Mouse (Mus musculus): Measurements from ENCODE around the gene Tmem176b.

The Tmem176b gene

DNA sequence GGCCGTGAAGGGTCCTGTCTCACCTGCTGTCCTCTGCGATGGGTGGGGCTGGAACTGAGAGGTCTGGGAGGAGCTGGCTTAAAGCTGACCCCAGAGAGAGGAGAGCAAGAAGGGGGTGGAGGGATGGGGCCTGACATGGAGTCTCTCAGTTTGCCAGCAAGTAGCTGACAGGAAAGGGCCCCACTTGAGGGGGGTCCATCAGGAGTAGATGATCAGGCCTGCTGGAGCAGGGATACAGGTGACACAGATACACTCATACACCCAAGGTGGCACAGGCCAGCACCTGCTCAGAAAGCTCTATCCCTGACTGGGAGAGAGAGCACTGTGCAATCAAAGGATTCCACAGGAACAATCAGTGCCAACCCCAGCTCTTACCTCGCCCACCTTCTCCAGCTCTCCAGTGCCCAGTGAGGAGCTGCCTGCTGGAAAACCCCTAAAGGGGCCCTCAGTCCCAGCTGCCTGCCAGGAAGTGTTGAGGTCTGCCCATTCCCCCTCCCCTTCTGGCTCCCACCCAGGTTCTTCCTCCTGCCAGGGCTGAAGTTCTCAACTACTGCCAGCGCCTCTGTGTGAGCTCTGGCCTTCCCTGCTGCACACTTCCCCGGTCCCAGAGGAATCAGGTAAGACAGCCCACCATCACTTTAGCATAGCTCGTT is at the start of gene Tmem176b:
Gene Tmem176b (minus strand): TSS at position 524 of the 653 bp plus-strand sequence.
- DNase-seq, result peak; percentile 99

DNA sequence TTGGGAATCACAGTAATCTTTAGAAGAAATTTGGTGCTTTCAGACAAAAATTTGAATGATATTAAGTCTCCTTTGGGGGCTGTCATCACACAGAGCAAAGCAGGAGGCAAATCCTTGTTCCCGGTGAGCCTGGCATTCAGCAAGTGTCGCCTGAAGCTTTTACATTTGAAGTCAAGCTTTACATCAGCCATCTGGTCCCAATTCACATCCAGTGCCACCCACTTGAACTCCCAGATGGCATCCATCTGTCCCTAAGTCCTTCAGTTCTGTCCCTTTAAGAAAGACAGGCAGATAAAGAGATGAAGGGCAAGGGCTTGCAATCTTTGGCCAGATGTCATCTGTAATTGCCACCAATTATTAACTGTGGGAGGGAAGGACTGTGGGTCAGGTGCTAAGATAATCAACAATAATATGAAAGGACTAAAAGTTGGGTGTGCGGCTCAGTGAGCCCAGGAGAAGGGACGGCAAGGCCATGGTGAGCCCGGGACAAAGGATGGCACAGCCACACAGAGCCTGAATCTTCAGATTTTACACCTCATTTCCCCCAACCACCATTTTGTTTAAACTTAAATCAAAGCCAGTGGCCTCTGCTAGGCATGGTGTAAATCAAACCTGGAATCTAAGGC is 35.3 kb upstream of the Tmem176b start:
- peak; percentile 2 for DNase-seq

GRCm38 (mm10) chr6:48875515-48875914 is 34.2 kb upstream of the Tmem176b start:
- peak; percentile 33 for DNase-seq

GRCm38 (mm10) chr6:48874576-48874975 is 33.3 kb upstream of the Tmem176b start:
- DNase-seq, result peak; percentile 3

DNA sequence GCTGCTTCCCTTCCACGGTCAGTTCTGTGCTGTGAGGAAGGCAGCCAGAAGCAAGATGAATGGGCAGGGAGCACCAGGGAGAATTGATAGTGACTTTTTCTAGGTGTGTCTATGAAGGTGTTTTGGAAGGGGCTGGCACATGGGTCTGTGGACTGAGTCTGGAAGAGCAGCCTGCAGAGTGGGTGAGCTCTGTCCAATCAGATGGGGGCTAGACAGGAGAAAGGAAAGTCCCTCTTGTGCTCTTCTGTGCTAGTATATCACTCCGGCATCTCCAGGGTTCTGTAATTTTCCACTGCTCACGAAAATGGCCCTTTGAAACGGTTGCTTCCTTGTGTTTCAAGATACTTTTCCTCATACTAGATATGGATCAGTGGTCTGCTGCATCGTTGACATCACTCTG is 31.3 kb upstream of the Tmem176b start, which contains the start of gene Aoc1:
Gene Aoc1 (plus strand): TSS at position 301 of the 400 bp plus-strand sequence.
- DNase-seq, result no peak

GRCm38 (mm10) chr6:48869774-48870173 is 28.5 kb upstream of the Tmem176b start:
- DNase-seq, result peak; percentile 2

DNA sequence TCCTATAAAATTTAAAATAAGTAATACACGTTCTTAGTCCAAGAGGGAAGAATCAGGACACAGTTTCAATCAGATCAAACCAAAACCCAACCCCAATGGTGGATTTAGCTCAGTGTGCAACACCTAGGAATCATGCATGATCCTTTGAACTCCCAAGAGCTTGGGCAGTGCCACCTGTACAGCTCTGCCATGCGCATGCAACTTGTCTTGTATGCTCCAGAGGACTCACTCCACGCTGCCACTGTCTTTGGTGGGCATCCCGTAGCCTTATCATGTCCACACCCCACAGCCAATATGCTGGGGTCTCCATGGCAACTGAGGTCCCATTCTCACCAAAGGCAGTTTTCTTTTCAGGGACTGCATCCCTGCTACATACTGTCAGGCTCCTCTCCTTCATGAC is 25.9 kb upstream of the Tmem176b start:
- peak; percentile 3 for DNase-seq

GRCm38 (mm10) chr6:48866355-48866950 is 25.2 kb upstream of the Tmem176b start:
- peak; percentile 27 for DNase-seq

GRCm38 (mm10) chr6:48865152-48865745 is 24.0 kb upstream of the Tmem176b start:
- DNase-seq, result peak; percentile 35

DNA sequence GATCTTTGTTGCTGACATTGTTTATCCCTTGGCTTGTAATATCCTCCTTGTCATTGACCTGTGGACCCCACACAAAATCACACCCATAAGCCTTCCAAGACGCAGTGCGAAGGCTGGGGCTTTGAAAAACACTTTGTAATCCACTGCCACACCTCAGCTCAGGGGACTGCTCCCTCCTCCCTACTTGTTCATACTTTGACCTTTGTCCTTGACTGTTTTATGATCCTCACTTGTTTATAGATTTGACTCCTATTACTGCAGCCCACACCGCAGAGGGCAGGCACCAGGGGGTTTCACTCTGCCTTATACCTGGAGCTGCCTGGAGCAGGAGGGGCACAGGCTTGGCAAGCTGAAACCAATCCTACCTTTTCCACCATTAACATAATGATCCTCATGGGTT is 23.4 kb upstream of the Tmem176b start:
- DNase-seq, result peak; percentile 35

DNA sequence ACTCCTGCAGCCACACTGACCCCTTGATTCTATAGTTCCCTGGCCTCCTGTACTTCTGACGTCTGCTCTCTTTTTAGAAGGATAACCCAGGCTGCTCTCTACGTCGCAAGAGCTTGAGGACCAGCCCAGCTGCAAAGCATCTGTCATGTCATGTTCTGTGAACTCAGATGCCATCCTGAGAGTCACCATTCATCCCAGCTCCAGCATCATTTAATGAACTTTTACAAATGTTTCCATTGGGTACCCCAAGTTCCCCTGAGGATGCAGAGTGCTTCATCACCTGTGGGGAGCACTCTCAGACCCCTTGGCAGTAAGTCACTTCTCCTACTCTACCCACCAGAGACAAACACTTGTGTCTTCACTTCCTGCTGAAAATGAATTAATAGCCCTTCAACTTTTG is 22.9 kb upstream of the Tmem176b start:
- peak; percentile 6 for DNase-seq

DNA sequence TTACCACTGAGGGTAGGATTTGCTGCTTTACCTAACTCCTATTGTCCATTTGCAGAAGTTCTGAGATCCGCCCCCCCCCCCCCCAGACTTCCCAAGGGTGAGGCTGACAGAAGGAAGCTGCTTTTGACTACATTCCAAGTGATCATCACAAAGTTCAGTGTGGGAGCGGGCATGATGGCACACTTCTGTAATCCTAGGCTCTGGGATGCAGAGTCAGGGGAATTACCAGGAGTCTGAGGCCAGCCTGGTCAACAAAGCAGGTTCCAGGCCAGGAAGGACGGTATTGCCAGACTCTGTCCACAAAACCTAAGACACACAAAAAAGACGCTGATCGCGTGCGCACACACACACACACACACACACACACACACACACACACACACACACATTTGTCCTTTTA is 22.2 kb upstream of the Tmem176b start:
- peak; percentile 27 for DNase-seq

- peak; percentile 20 for DNase-seq
Observed at GRCm38 (mm10) chr6:48862816-48863215, 21.5 kb upstream of the Tmem176b start.

DNA sequence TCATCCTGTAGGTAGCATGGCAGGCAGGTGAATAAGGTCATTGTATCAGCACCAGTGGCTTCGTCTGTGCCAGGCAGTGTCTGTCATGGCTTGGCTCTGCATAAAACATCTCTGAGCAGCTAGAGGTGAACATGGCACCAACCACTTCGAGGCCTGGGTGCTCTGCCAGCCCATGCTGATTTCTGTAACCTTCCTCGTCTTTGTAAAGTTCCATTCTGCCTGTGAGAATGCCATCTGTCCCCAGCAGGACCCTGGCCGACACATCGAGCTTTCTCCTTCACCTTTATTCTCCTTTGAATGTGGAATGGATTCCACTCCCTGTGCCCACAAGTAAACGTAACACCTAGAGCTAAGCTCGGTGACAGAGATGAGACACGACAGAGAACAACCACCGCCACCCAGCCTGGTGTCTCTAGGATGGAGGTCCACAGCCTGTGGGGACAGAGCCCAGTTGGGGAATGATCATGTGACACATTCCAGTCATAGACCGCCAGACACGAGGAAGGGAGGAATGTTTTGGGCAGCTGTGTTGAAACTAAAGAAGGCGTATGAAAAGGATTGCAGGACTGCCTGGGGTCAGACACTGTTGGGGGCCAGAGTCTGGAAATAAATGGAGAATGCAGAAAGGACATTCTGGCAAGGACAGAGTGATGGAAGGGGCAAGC is 20.5 kb upstream of the Tmem176b start:
- DNase-seq, result peak; percentile 34

GRCm38 (mm10) chr6:48860851-48861250 is 19.6 kb upstream of the Tmem176b start:
- DNase-seq, result no peak

DNA sequence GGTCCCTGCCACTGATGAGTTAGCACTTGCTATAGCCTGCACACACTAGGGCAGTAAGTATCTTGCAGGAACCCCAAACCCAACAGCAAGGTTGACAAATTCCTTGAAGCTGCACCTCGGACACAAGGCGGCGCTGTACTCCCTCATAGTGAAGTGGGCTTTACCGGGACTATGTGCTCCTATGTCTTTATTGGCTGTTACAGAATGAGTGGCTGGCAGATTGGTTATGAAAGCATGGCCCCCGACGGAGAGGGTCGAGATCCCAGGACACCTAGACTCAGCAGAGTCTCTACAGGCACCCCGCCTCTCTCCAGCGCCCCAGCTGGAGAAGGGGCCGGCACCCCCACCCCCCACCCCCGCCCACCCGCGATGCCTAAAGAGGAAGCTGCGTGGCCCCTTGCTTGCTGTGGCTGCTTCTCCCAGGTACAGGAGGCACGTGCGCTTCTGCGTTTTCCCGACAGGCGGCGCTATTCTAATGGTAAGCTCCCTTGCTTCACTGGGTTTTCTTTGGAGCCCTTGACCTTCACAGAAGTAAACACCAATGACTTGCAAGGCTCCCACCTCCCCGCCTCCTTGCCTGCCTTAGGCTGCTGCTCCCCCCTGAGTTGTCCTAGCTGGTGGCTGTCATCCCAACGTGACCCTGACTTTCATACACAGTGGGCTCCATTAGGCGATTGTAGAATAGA is 19.0 kb upstream of the Tmem176b start:
- DNase-seq, result peak; percentile 85

DNA sequence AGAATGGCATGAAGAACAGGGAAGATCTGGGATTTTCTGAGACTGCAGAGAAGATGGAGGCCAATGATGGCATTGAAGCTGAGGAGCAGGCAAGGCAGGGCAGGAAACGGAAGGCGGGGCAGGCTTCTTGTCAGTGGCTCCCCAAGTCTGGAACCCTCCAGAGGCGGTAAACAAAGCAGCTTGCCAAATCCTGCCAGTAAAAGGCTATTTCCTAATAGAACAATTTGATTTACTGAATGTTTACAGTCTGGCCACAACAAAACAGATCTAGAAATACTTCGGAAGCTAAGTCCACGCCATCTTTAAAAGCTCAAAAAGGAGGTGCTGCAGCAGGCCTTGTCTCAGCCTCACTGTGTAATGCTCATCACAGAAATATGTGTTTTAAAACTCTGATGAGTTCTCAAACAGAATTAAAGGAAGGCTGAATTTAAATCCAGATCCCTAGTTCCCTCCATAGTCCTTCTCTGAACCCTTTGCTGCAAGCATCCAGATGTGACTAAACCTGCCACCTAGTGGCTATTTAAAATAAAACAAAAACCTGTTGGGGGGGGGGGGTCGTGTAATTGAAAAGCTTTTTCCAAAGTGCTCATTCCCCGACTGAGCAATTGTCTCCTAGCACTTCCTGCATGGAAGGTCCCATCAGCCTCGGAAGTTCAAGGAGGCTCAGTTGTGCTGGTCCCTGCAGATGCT is 16.5 kb upstream of the Tmem176b start:
- DNase-seq, result no peak

- no peak for DNase-seq
Observed at GRCm38 (mm10) chr6:48854155-48854554, 12.9 kb upstream of the Tmem176b start.

DNA sequence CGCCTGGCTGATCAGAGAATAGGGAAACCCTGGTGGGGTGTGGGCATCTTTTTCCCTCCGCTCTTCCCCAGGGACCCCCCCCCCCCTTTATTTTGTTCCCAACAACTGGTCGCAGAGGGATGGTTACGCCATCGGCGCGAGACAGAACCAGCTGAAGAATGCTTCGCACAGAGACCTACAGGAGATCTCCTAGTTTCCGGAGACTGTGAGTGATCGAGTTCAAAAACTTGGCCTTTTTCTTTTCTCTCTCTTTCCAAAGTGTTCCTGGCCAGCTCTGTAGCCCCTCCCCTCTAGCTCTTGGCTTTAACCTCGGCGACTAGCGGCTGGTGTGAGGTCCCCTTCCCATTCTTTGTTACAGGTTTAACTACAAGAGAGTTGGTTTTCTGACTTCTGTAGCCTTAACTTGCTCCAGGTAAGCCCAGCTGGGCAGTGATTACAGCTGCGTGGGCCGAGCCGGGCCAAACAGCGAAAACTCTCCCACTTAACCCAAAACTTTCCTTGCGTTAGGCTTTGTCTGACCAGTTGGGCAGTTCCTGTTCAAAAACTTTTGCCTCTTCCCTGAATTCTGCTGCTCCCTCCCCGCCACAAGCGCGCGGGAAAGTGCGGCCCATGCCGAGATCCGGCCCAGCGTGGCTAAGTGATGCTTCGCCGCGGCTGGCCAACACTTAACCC is 10.7 kb upstream of the Tmem176b start:
- peak; percentile 69 for DNase-seq

- no peak for DNase-seq
Observed at GRCm38 (mm10) chr6:48845086-48845485, 3.8 kb upstream of the Tmem176b start.

- DNase-seq, result peak; percentile 80
Observed at GRCm38 (mm10) chr6:48842111-48842842, 981 bp upstream of the Tmem176b start.

Measured in kidney, adult 18-20 months (tissue).